Mouse (Mus musculus) spleen, embryonic (tissue): ENCODE data around the gene Gna14.

ENCODE experiments used
- CTCF ChIA-PET: fragments of 350-600 bp; sonication (Branson Sonifier 250); formaldehyde crosslinking; loops from one replicate; lab custom pipeline; 2022; lab: Charles Lee

Gna14 gene

DNA sequence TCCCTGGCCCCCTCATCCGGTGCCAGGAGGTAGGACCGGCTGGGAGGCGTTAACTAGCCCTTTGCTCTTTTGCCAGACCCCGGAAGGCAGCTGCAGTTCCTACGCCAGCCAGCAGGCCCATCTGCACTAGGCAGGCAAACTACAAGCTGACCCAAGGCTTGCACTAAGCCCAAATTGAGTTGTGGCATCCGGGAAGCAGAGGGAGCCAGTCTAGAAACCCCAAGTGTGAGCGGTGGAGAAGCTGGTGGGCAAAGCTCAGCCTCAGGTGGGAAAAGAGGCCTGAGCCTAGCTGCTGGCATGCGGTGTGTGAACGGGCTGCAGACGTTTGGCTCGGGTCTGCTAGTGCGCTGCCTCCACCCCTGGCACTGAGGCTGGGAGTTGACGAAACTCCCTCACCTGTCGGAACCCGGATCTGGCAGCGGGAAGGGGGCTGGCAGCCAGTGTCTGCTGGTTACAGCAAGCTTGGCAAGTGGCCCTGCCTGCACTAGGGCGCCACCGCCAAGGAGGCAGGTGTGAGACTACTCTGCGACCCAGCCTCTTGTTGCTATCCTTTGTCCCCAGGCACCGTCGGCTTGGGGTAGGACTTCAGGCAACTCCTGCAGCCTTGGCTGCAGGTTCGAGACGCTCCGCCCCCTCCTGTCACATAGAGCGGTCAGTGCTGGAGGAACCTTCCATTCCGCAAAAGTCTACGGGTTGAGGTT is at the start of gene Gna14:
Gene Gna14 (plus strand): TSS at position 232 of the 701 bp plus-strand sequence.
- CTCF ChIA-PET, result no interaction called here

DNA sequence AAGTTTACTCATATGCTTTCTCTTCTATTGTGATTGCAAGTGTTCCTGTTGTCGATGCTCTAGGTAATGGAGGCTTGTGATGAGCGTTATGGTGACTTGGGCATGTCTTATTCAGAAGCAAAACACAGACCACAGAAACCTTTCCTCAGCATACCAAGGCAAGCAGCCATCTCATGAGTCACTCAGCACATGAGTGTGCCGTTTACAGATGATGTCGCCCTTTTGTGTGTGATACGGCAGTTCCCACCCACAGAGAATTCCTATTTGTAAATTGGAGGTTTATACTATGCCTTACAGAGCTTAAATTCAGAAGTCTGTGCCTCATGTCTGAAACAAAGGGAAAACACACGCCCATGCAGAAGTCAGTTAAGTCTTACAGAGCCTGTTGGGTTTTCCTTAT is 49.0 kb upstream of the Gna14 start:
- CTCF ChIA-PET, result no interaction called here

DNA sequence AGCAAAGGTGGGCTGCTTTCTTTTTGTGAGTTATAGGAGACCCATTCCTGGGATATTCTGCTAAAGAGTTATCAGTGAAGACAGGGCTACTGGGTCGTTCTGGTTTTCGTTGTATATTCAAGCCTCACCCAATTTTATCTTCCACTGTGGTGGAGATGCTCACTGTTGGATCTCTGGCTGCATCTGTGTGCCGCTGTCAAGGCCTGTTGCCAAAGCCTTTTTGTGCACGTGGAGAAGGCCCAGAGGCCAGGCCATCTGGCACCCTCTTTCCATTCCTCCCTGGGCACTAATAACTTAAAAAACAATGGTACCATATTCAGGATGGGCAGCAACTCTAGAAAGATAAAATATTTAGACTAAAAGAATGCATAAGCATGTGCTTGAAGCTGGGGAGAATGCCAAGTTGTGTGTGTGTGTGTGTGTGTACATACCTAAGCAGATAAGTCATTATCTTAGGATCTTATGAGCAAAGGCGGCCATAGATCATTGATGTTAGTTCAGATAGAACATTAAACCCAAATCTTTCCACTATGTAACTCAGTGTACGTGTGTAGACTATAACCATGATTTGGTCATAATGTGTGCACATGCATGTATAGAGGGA is 45.3 kb upstream of the Gna14 start:
- CTCF ChIA-PET, result no interaction called here

DNA sequence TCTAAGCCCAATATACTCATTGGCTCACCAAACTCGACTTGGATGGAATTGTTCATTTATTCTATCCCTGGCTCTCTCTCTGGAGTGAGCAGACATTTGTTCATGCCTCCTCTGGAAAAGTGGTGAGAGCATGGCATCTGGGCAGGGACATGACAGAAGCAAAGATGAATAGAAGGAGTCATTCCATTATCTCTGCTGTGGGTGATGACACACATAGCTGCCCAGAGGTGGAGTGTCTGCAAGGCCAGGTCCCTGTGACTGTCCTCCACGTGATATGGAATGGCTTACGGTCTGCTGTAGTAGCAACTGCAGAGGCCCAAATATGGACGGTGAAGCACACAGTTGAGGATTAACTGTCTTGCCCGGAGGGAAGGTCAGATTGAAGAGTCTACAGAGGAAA is 41.2 kb upstream of the Gna14 start:
- CTCF ChIA-PET, result no interaction called here

DNA sequence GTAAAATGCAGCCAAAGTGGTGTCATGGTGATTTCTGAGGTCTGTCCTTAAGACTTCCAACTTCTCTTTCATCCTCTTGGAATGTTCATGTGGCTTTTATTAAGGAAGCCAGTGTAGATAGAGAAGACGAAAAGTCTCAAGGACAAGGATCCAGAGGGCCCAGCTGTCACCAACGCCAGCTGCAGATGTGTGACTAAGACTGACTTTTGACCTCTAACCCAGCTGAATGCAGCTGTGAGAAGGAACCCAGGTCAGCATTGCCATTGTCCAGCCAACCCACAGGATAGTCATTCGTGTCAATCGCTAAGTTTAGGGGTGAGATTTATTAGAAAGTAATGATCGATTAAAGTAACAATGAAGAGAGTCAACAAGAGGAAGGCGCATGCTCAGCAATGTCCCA is 32.5 kb upstream of the Gna14 start:
- CTCF ChIA-PET, result no interaction called here

DNA sequence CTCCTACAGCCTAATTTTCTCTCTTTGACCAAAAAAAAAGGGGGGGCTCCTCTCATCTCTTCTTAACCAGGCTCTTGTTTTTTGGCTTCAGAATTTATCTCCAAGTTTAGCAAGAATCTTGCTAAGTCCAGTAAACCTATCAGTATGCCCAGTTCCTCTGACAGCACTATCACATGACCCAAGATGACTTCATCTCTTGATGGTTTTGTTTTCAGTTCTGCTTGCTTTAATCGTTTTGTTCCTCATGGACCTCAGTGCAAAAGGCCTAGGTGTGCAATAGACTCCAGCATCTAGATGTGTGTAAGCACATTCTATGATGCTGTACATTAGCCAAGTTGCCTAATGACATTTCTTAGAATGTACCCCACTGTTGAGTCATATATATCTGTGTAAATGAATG is 27.8 kb upstream of the Gna14 start:
- CTCF ChIA-PET, result no interaction called here

DNA sequence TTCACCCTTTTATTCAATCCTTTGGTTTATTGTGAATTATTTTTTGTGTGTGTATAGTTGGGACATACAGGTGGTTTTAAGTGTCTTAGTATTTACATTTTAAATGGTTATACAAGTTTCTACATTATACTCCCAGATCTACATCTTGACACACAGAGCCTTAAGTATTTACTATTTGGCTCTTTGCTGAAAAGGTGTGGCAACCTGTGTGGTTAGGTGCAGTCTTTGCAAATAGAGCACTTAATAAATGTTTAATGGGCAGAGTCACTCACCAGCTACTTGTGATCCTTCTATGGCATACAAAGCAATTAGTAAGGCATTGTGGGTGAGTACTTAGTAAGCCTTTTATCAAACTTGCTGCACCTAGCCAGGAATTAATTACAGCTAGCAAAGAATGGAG is 24.3 kb upstream of the Gna14 start:
- CTCF ChIA-PET, result interaction anchor here (0.6 kb wide), 1 partner anchor 26 kb away, joined by 5 read pairs; no protein-coding TSS in a partner anchor

DNA sequence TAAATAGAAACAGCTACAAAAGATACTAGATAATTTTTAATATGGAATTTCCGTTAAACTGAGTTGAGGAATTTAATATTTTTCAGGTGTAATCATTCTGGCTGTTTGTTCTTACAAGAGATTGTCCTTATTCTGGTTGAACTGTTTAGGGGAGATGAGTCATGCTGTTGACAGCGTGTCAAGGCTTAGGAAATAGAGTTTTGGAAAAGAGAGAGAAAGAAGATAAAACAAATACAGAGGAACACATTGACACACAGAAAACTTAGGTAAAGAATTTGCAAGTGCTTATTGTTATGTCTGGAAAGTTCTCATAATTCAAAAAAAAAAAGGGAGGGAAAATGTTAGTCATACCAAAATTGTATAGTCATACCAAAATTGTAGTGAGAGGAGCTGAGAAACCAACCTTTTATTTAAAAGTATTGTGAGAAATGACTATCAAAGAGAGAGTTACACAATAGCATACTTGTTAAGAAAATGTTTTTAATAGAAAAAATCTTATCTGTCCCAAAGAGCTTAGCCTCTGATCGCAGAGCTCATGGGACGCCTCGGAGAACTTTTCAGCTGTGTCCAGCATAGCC is 17.4 kb upstream of the Gna14 start:
- CTCF ChIA-PET, result no interaction called here

DNA sequence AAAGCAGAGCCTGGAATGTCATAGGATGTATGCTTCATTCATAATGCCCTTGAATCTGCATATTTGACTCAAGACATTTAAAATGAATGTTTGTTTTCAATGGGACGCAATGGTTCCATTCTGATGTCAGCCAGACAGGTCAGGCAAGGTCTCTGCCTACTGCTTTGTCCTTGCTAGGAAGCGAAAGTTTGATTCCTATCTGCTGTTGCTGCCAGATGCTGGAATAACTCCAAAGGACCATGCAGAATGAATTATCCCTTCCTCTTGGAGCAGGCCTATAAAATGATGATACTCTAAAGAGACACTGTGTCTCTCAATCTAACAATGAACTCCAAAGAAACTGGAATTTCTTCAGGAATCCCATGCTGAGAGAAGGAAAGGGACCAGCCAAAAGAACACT is 10.0 kb upstream of the Gna14 start:
- CTCF ChIA-PET, result no interaction called here

DNA sequence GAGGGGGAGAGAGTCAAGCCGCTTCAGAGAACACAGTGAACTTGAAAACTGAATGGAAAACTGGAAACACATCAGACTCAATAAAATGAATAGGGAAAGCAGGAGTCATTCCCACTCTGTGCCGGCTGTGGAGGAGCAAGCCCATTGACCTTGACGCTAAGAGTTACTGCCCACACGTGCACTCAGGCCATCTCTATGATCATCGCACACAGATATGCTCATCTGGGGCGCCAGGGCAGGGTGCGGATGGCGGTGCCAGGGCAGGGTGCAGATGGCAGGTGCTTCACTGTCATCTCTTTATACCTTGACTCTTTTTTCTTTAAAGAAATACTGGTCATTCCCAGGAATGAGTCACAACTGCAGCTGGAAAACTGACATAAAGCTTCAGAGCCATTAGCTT is 4.2 kb upstream of the Gna14 start:
- CTCF ChIA-PET, result interaction anchor here (0.7 kb wide), 1 partner anchor 158 kb away, joined by 3 read pairs; no protein-coding TSS in a partner anchor

DNA sequence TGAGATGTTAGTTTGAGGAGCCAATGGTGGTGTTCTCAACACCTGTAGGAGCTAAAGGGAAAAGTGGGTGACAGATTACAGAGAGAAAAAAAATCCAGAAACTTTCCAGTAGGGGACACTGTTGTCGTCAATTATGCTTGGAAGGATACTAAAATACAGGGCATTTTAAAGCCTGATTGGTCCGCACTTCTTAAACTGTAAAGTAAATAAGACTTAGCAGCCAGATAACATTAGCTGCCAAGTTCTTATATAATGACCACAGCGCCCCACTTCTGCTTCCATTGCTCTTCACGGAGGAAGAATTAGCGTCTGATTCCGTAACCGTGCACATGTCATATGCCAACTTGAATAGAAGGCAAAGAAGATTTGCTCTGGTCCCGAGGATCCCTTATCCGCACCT is 683 bp upstream of the Gna14 start:
- CTCF ChIA-PET, result no interaction called here

DNA sequence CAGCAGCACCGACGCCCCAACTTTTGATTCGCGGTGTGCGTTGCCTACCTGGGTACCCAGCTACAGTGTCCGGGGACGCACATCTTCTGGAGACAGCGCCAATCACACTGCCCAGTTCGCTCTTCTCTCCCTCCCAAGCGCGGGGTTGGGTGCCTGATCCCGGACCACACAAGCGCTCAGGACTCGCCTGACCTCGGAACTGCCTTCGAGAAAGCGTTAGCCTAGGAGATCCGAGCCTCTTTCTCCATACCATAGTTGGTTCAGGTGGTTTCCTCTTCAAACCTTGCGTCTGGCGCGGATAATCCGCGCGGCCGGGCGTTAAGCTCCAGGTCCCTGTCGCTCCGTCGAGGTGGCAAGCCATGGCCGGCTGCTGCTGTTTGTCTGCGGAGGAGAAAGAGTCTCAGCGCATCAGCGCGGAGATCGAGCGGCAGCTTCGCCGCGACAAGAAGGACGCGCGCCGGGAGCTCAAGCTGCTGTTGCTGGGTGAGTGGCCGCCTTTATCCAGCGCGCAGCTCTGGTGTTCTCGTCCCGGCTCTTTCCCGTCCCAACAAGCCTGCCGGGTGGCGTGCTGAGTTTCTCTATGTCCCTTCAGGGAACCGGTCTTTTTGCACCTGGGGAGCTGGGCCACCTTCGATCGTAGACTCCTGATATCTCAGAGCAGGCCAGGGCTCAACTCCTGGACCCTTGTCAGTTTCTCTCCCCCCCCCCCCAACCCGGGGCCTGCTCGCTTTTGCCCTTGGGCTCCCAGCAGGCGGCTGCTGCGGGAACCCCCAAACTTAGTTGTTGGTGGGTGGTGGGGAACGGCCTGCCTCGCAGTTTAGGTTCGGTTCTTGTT is 990 bp downstream of the Gna14 start:
- CTCF ChIA-PET, result no interaction called here

DNA sequence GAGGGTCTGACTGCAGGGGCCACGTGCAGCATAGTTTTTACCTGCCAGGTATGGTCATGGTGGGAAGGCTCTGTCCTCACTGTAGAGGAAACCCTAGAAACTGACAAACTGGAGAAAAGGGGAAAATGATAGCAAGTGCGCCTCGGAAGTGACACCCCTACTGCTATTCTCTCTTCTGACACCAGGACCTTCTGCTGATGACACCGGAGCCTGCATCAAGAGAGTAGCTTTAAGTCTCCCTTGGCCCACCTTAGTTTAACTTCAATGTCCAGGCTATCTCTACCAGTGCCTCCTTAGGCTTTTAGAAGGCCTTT is 1.6 kb downstream of the Gna14 start:
- CTCF ChIA-PET, result no interaction called here

DNA sequence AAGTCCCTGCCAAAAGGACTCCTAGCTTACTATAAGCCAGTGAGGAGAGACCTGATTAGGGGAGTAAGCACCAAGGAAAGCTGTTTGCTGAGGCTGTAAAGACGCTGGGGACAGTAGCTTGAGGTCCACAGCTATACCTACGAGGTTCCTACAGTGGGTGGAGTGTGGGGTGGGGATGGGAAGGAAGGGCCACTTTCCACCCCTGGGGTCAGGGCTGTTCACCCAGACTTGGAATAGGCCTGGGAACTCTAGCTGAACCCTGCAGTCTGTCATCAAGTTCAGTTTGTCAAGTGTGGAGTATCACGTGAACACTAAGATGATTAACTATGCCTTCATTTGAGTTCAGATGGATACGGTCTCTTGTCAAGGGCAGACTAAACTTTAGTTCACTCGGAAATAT is 2.3 kb downstream of the Gna14 start:
- CTCF ChIA-PET, result no interaction called here

DNA sequence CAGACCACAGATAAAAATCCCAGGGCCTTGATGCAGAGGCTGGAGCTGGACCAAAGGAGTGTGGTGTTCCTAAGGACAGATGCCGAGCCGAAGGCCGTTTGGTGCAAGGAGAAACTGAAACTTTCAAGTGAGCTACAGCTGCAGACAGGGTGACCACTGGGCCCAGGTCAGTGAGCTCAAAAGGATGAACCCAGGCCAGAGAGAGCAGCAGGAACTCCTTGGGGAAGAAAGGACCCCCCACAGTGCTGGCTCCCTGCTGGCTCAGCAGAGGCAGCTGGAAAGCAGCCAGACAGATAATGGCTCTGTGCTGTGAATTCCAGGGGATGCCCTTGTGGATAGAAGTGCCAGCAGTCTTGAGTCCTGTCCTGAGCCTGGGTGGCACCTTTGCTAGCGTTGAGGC is 3.7 kb downstream of the Gna14 start:
- CTCF ChIA-PET, result no interaction called here

DNA sequence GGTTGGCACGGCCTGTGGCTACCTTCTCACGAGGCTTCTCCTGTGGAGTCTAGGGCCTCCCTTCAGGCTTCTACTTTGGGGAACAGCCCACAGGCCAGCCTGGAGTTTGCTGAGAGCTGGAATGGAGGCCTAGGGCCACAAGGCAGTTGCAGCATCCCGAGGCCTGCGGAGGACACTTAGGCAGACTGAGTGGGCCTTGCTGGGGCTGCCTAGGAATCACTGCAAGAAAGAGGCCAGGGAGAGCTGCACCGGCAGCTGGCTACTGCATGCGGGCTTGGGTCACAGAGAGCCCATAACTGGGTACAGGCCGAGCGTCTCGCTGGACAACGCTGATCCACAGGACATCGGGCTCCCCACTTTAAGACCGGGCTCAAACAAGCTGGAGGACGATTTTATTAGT is 4.3 kb downstream of the Gna14 start:
- CTCF ChIA-PET, result interaction anchor here (0.6 kb wide), 1 partner anchor 229 kb away, joined by 13 read pairs; no protein-coding TSS in a partner anchor

DNA sequence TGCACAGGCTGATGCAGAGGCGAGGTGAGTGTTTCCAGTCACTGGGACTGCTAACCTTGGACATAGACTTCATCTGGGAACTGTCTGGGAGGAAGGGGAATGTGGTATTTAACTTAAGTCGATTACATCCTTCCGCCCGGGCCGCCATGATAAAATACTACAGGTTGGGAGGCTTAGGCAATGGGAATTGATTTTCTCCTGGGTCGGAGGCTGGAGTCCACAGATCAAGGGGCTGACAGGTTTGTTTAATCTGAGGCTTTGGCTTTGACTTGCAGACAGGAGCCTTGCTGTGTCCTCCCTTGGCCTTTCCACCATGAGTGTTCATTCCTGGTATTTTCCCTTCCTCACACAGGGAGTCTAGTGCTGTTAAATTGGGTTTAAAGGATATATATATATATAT is 5.8 kb downstream of the Gna14 start:
- CTCF ChIA-PET, result no interaction called here

DNA sequence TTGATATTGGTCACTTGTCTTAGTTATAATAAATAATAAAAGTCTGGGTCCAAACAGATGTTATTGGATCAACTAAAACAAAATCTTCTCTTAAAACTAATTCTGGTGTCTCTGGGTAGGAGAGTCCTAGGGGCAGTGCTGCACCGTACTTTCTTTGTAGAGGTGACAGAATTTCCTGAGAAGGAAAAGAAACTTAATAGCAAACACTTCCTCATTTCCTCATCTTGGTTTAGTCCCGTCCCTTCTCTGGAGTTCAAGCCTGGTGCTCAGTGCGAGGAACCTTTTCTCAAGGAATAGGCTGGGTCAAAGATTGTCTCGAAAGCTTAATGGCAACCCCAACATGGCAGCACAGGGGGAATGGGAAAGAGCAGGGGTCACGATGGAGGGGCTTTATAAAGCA is 7.8 kb downstream of the Gna14 start:
- CTCF ChIA-PET, result no interaction called here

DNA sequence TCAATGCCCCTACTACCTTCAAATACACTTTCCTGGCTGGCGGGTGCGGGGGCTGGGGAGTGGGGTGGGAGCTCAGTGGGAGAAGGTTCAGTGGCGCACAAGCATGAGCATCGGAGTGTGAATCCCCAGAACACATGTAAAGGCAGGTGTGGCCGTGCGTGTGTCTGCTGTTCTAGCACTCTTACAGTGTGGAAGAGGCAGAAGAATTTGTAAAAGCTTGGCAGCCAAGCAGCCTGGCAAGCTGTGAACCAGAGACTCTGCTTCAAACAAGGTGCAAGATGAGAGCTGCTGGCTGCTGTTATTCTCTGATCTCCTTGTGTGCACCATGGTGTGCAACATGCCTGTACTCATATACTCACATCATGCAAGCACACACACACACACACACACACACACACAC is 11.1 kb downstream of the Gna14 start:
- CTCF ChIA-PET, result no interaction called here

DNA sequence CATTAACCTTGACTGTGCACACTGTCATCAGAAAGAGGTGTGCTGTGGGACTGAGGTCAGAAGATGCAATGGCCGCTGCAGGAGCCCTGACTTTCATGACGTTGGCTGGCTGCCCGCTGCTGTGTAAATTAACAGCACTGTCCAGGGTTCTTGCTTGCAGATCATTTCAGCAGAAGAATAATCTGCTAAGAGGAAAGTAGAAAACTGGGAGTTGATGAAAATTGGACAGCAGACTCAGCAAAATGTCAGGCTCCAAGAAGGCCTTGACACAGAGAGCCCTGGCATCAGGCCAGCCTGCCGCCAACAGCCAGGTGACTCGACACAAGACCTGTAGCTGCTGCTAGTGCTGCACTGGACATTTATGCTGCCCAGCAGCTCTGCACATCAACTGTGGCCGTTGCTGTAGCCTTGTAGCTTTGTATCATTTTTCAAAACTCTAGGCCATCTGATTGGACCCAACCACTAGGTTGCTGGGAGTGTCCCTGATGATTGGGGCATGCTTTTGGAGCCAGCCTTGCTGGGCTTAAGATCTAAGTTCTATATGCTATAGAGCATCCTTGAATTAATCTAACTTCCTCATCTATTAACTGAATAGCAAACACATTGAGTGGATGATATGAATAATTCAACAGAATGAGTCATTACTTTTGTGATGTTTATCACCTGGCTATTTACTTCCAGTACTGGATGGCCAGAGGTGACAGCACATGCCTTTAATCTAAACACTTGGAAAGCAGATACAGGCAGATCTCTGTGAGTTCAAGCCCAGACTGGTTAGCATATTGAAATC is 12.5 kb downstream of the Gna14 start:
- CTCF ChIA-PET, result no interaction called here

DNA sequence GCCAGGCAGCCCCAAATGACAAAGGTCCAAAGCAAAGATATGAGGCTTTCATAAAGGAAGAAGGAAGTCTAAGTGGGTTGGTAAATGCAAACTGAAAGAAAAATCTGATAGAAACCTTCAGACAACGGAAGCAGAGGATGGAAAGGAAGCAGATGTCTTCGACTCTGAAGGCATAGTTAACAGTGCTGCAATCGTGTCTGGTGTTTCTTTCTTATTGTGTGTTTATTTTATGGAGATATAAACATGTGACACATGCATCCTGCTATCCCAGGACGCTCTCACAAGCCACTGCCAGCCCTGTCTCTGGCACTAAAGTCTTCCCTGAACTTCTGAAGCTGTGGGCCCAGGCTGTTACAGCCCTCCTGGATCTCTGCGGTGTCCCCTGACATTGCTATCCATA is 13.2 kb downstream of the Gna14 start:
- CTCF ChIA-PET, result no interaction called here

DNA sequence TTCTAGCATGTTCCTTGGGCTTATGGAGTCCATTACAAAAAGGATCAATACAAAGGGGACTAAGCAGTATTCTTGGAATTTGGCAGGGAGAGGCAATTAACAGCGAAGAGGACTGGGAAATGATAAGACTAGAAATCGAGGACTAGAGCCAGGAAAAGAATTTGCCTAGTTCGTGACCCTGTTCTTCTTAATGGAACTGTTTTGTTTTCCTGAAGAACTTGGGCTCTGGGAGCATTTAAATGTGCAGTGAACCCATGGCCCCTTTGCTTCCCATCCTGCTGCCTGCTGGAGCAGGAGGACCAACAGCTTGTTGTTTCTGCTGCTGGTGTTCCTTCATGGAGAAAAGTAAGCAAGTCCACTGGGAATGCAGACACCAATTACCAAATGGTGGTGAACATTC is 15.3 kb downstream of the Gna14 start:
- CTCF ChIA-PET, result no interaction called here
